Mouse (Mus musculus) kidney, adult 18-20 months (tissue): Measurements from ENCODE around the gene Pcnx3.

ENCODE experiments used
- DNase-seq: peaks from one replicate; pipeline ENCODE4 v3.0.0; 2021

Pcnx3 gene

DNA sequence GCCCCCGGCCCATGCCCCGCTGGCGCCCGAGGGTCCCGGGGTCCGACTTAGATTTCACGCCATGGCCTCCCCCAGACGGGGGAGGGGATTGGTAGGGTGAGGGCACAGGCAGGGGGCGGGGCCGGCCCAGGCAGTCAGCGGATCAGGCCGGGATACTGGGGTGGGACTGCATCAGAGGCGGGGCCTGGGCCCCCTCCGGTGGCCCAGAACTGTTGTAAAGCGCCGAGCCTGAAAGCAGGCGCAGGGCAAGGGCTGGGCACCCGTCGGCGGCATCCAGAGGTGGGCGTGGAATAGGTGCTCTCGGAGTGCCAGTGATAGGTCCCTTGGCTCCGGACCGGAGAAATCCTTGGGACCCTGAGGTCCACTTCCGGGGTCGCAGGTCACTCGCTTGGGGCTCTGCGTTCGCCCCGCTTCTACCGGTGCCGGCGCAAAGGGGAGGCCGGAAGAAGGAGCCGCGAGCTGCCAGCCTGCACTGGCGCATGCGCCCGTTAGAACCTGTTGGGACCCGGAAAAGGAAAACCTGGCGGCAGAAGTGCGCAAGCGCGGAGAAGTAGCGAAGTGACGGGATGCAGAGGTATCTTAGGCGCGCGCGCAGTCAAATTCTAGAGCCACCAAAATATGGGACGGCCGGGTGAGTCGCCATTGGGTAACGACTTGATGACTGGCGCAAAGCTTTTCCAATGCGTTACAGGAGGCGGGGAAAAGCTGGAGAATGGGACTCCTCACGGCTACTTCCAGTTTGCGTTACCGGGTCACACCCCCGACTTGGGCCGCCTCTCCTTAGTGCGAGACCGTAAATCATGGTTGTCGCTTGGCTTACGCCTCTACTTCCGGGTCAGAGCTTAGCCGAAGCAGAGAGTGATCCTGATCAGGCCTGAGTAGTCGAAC lies at the start of gene Pcnx3, which contains the start of gene Map3k11:
Pcnx3 (minus strand) TSS at position 709 of the 888 bp plus-strand sequence.
Map3k11 (plus strand) TSS at position 543 of the 888 bp plus-strand sequence.
- peak; percentile 97 for DNase-seq

DNA sequence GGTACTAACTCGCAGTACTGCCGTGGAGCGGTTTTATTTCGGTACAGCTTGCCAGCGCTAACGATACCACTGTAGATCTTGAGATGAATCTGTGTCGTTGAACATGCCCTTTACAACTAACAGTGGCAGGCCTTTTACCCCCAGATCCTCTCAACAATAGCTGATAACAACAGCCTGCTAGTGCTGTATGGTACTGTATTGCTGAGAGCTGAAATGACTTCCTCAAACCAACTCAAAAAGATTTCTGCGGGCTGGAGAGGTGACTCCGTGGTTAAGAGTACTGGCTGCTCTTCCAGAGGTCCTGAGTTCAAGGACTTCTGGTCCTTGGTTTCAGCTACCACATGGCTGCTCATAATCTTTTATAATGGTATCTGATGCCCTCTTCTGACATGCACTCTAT lies 45.6 kb upstream of the Pcnx3 start:
- DNase-seq, result no peak

DNA sequence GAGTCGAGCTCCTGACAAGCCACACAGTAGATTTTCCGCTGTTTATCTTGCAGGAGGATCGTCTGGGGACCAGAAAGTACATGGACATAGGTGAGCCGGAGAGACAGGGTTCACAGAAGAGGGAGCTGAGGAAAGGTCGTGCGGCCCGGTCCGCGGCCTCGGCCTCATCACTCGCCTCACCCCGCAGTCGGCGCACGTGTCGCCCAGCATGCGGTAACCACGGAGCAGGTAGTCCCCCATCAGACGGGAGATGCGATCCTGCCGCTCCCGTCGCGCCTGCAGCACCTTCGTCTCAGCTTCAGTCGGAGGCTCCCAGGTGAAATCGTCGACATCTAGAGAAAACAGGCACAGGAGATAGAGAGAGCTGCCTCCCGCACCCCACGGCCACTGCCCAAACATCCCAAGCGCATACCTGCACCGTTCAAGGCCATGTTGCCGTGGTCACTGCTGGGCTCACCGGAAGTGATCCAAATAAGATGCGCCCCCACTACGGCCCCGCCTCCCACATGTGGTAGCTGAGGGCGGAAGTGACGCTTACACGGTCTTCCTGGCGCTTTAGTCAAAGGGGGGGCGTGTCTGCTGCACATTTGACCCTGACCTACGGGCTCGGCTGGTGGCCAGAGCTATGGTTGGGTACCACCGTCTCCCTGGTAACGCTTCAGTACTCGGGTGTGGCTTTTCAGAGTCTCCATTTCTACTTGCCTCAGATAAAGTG lies 42.7 kb upstream of the Pcnx3 start:
- DNase-seq, result peak; percentile 94

DNA sequence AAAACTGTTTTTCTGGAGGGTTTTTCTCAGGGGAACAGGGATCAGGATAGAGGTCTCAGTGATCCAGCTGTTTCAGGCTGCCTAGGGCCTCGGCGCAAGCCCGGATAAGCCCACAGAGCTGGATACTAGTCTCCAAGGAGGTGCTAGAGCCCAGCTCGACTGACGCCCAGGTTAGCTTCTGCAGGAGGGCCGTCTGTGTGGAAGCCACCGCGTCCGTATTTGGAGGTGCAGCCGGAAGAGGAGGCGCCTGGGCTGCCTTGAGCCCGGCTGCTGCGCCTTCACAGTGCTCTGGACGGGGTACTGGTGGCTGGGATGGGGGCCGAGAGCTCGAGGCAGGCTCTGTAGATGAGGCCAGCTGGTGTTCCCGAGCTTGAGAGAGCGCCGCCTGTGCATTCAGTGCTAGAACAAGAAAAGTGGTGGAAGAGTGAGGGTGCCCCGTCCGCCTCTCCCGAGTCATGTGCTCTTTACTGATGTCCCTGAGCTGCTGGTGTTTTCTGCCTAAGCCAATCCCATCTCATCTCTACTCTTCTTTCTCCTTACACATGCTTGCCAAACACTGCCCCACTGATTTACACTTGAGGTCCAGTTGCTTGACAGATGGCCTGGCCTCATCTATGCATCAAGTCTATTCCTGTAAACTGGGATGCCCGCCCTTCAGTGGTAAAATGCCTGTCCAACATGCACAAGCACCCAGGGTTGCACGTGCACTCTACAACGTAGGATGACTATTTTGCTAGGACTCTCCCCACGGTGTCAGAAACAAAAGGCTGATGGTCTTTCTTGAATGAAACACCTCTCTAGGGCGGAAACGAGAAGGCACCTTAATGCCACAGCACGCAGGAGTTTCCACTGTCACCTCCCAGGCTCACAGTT lies 41.8 kb upstream of the Pcnx3 start:
- no peak for DNase-seq

DNA sequence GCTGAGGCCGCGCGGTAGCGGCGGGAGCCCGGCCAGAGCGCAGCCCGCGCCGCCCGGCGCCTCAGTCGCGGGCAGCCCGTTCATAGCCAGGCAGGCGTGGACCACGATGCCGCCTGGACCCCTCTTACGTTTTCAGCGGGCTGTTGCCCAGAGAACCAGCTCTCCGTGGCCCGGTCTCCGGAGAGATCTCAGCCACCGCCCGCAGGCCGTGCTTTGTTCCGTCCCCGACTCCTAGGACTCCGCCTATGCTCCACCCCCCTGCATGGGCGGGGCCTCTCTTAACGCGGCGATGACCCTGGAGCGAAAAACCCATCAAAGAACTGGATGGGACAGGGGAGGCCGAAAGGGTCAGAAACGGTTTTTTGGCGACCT lies 40.7 kb upstream of the Pcnx3 start, which contains the start of gene Fam89b:
Fam89b (minus strand) TSS at position 210 of the 372 bp plus-strand sequence.
- peak; percentile 93 for DNase-seq

DNA sequence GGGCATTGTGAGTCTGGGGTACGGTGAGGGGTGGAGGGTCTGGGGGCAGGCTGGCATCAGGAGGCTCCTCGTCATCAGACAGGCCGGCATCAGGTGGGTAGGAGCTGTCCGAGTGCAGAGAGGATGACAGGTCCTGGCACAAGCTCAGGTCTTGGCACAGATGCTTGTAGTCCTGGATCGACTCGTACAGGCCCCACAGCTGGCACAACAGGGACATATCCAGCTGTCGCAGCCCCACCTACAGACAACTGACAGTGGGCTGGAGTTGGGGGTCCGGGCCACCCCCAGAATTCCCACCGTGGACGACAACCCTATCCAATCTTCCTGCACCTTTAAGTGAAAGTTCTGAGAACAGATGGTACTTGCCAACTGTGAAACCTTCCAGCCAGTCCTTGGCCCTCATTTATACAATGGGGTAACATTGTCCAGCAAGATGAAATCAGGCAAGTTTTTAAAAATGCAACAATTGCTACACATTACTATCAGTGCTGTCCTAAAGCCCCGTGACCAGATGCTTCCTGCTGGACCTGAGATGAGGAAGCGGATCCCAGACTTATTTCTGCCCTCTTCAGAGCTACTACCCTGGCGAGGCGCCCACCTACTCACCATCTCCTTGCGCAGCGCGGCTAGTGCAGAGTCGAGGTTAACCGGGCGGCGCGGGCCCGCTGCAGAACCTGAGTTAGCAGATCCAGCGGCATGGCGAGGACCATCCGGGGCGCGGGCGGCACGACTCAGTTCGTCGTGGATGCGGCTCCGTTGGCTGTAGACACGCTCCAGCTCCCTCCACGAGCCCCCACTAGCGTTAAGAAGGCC lies 40.1 kb upstream of the Pcnx3 start:
- no peak for DNase-seq

DNA sequence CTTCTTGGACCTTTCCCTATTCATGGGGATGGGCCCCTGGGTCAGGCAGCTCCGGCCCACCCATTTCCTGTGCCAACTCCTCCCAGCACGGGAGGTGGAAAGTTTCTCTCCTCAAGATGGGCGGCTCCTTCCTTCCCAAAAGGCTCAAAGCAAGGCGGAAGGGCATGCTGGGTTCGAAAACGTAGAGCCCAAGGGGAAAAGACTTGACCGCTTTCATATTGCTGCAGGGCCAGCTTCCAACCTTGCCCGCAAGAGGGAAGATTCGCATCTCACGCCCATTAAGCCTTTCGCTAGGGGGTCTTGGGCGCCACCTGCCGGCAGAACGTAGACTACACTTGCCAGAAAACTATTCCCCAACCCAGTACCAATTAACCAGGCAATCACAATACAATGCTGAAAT lies 39.0 kb upstream of the Pcnx3 start:
- DNase-seq, result peak; percentile 91

DNA sequence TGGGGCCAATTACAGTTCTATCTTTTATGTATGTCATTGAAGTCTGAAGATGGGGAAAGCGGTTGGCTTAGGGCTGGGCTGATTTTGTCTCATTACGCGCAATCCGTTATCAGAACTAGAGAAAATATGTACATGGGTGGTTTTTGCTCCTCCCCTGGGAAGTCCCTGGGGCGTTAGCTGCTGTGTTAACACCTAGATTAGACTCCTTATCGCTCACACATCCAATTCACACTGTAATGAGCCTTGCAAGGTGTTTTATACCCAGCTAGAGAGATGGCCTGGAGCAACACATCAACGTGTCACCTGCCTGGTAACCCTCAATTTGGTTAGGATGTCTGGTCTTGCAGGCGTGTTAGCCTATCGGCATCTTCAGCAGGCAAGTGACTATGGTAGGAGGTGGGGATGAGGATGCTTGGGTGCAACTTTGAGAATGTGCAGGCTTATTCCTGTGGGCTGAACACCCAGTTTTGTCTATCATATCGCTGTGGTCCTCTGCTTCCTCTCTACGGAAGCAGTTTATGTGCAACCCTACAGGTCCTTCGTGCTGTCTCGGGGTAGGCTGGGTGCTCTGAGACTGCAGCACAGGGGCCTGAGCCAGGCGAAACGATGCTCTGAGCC lies 38.4 kb upstream of the Pcnx3 start:
- DNase-seq, result no peak

DNA sequence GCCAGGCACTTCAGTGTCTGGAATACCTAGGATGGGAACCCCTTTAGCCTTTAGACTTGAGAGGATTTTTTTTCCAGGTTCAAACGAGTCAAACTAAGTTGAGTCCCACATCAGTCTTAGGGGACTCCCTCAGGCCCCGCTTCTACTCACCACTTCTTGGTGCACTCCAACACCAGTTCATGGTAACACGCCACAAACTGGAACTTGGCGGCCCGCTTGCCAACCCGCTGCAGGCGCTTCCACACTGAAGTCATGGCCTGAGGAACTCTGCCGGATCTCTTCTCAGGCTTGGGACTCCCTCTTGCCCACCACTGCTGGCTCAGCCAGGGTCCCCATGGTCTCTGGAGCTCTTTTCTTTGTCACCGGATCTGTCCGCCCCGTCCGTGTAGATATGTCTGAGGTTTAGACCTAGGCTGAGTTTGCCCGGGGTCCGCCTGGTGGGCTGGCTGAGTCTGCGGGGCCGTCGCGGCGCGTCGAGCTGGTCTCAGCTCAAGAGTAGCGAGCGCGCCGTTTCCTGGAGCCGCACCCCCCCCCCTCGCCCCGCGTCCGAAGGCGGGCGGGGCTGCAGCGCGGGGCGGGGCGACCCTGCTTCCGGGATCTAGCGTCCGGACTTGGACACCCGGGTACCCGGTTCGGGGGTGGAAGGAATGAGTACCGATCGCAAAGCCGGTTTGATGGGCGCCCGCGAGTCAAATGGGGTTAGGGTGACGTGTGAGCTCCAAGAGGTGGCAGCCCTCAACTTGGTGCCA lies 37.2 kb upstream of the Pcnx3 start, which contains the start of gene Ehbp1l1:
Ehbp1l1 (minus strand) TSS at position 551 of the 749 bp plus-strand sequence.
- DNase-seq, result peak; percentile 78

DNA sequence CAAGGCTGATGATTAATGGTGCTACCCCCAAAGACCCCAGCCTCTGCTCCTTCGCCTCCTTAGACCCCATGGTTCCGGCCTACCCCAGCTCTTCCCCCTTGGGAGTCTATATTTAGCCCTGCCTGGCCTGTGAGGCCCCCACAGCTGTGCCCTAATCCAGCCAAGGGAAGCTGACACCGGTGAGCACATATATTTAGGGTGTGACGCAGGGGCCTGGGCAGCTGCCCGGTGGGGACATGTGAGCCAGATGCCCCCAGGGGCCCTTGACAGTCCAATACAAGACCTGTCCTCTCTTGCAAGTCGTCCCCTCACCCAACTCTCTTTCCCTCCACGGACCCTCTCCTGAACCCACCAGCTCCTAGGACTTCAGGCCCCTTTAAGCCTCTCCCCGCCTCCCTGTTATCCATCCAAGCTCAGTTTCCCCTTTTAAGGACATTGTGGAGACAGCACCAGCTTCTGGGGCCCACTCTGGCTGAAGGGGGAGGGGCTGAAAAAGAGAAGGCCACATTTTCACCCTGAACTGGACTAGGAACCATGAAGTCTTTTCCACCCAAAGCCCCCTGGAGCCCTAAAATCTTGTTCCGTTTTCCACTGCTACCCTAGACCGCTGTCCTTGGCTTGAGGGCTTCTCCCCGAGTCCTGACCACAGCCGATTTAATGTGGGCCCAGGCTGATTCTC lies 36.5 kb upstream of the Pcnx3 start:
- DNase-seq, result peak; percentile 51

DNA sequence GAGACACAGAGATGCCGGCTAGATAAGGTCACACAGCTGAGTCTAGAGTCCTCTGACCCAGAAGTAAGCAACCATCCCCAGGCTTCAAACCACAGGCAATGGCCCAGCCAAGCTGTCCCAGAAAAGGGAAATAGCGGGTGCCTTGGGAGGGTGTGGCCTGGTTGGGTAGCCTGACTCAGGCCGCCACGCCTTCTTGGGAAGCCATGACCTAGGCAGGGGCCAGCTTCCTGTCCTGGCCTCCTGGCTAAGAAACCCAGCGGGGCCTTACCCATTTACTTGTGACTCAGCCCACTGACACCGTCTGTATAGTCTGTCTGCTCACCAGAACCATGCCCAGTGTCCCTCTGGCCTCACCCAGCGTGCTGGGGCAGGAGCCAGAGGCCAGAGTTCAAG lies 35.8 kb upstream of the Pcnx3 start:
- peak; percentile 73 for DNase-seq

DNA sequence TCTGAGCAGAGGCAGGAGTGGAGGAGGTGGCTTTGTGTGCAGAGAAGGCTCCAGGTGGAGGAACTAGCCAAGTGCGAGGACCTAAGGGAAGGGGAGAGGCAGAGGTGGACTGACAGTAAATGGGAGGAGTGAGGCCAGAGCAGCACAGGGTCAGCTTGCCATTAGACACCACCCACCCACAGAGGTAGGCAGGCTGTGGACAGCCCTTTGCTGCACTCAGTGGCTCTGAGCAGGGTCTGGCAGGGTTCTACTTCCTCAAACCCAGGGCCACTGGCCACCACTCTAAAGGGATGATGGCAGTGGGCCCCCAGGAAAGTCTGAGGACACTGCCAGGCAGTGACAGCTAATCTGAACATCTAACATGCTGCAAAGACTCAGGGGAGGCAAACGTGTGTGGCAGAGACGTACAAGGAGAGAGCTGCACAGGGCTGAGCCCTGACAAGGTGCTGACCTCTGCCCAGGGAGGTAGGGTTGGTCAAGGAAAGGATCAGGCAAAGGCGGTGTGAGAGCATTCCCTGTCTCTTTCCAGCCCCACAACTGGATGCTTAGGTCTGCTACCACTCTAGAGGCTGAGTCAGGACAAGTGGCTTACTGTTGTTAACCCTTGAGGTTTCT lies 35.3 kb upstream of the Pcnx3 start:
- DNase-seq, result no peak

DNA sequence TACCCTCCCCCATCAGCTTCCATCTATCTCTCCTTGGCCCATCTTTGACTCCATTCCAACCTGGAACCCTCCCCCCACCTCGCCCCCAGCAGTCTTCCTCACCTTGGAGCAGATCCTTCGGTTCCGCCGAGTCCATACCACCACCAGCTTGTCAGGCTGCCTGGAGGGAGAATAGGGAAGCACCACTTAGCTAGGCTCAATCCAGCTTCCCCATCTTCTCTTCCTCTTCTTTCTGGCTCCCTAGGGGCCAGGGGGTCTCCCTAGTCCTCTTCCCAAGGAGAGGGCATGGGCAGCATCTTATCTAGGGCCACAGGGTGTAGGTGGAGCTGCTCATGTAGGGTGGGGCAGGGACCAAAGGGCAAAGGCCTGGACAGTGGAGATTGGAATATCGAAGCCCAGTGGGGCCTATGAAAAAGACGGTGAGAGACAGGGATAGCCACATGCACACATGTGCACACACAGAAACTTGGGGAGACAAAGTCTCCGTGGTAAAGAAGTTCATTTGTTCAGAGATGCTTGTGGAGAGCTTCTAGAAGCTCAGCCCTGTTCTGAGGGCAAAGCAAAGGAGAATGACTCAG lies 34.2 kb upstream of the Pcnx3 start:
- DNase-seq, result no peak

DNA sequence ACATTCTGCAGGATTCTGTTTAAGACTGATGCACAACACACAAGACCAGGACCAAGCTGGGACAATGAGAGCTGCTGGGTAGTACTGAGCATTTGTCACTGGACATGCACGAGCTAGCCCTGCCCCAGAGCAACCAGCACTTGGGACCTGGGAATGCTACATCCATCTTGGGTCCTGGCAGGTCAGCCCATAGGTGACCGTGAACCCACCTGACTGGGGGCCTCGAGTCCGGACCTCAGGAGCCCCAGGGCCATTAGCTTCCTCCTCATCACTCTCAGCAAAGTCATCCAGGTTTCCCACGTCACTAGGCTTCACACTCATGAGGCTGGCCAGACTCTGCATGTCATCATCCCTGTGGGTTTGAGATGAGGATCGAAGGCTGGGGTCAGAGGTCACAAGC lies 32.5 kb upstream of the Pcnx3 start:
- DNase-seq, result no peak

DNA sequence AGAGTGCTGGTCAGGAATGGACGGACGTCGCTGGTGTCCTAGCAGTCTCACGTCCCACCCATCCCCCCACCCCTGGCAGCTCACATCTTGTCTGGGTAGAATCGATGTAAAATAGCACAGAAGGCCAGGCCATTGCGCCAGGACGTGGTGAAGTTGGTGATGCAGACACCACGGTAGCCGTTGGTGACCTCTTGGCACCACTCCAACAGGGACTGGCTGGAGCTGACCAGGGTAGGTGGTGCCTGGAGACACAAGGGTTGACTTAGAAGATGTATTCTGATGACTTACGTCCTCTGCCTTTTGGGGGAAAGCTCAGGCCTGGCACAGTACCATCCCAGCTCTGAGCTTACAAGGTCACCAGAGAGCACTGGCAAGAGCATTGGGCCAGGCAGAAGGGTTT lies 28.2 kb upstream of the Pcnx3 start:
- no peak for DNase-seq

DNA sequence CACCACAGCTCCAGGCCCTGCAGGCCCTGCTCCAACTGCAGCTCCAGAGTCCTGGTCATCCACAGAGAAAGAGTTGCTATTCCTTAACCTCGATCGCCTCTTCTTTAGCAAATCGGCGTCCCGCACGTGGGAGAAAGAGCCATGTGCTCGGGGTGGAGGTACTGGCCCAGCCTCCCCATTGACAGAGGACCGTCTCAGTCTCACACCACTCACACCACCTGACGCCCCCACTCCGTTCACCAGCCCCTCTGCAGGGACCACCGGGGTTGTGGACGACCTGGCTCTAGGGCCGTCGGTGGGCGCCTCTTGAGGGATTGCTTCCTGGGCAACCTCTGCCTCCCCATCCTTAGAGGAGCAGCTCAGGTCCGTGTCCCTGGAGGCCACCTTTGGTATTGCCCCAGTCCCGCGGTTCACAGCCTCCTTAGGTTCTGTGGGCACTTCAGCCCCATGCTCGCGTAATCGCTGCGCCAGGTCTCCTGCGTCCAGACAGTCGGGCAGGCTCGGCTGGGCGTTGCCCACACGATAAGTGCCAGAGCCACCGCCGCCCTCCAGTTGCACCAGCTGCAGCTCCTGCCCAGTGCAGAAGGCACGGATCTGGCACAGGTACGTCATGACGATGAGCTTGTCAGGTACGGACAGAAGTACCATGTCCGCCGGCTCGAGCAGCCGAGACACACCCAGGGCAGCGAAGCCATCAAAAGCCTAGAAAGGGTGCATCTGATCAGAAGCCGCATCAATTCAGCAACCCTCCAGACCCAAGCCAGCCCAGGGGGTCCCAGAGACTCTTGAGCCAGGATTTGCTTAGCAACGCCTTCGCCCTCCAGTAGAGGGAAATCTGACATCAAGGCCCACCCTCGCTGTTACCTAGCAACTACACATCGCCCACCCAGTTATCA lies 27.3 kb upstream of the Pcnx3 start:
- peak; percentile 48 for DNase-seq

DNA sequence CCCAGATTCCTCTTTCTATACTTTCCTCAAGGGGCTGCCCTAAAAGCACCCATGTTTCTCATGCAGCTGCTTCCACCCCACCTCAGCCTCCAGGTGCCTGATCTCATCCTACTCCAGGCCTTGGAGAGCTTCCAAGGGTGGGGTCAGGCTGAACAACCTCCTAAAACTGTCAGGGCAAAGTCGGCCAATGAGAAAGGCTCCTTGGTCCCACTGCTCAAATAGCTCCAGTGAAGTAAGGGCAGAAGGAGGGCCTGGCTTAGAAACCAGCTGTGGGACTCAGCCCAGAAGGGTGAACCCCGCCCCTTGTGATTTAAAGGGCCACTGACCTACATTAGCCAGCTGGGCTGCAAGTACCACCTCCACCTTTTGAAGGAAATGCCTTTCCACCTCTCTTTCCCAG lies 25.0 kb upstream of the Pcnx3 start:
- DNase-seq, result peak; percentile 62

DNA sequence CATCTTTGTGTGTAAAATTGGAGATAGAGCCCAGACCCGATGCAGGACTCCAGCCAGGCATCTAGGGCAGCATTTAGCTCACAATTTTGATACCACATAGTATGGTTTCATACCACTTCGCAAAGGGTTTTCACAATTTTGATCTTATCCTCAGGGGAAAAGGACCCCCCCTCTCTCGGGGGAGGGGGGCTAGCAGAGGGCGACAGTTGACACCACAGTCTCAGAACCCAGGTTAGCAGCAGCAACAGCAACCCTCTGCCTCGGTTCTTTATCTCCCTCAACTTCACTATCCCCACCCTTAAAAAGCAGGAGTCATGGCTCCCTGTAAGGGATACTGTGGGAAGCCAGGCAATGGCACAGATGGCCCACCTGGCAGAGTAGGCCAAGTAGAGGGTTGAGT lies 24.5 kb upstream of the Pcnx3 start:
- no peak for DNase-seq
